ENCODE assay signal across 14 mouse cellular contexts in the genomic region with DNA sequence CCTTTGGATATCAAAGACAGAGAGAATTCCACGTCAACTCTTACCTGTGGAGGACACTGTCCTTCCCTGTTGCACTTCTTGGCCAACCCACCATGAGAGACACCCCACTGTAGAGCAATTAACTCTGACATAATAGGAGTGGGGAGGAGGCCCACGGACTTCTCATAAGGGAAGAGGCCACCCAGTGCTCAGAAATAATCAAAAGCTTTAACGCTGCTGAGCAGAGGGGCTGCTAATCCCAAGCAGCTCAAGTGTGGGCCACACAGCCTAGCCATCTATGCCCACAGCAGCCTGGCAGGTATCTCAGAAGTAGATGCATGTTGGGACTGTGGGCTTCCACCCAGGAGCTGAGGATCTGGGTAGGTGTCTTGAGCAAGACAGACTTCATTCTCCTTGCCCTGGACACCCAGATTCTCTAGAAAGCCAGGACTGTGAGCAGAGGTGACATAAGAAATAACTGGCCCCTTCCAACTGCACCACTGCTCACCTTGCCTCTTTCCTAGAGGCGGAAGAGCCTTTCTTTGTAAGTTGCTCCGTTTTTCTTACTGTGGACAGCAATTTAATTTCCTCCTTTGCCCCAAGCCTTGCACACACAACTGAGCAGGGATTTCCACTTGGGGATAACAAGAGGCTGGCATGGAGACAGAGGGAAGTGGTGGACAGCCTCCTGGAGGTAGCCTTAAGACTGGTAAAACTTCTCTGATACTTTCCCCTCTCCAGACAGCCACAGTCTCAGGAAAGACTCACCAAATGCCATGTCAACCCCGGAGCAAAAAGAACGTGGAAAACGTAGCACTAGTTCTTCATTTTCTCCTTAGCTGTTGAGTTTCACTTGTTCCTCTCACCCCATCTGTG. TPM values are rescaled to one million over a fixed set of nuclear protein-coding genes. Genes with fewer than 3 reads are reported as not detected.
A peak's percentile ranks its signal among the peaks of the same experiment; 100 is the strongest.
DNase-seq lines count a peak whose midpoint lies in the region; ATAC-seq and TF ChIP-seq lines count a peak whose summit lies in the region.
"Had no signal": no experiment of that assay in that cellular context is flagged by ENCODE, and none has a peak within 500 bp of the region (broad histone marks: within the 10 kb centered on the region; RNA-seq: fewer than 3 reads in every experiment).

No protein-coding gene starts in this region.

- no peaks in the 10 kb centered on the region for H3K27me3 ChIP-seq in forebrain, embryonic 16.5 days (replicated peaks; ENCODE audit: control insufficient read depth, insufficient read depth, low read length)
- no peaks in the 10 kb centered on the region; the same call in 1 of the 2 replicates for H3K27me3 ChIP-seq in midbrain, embryonic 11.5 days (ENCODE audit: control insufficient read depth, insufficient read depth, low read length)

- ATAC-seq in forebrain, embryonic 16.5 days = no peak
- ATAC-seq in midbrain, embryonic 11.5 days (ENCODE audit: low FRiP score) = no peak
- ATAC-seq in erythroid progenitor cell, adult 5-6 weeks (replicated peaks; ENCODE audit: low FRiP score, poor library complexity, severe bottlenecking) = no peak

- DNase-seq in left cerebral cortex, adult 2 months (ENCODE audit: extremely low spot score in 1 of 2, low spot score in 2 of 2) = no peak
- DNase-seq in left cerebral cortex, postnatal 14 days (ENCODE audit: low spot score in 2 of 2) = no peak
- peak; percentile 94 for DNase-seq in midbrain, embryonic 11.5 days (ENCODE audit: low spot score, missing footprints)
- peak; percentile 25 for DNase-seq in retina, postnatal 1 day
- no peak for DNase-seq in right cerebral cortex, postnatal 36 days (ENCODE audit: low spot score in 2 of 2)
- no peak for DNase-seq in B cell, adult 2 months
- DNase-seq: cerebellum, postnatal 14 days; lung, postnatal 4 days; thymus, adult 18-20 months had no signal

- H3K4me3 ChIP-seq in left cerebral cortex, adult 2 months = peak overlapping the region; percentile 56
- H3K4me3 ChIP-seq in forebrain, embryonic 16.5 days (replicated peaks; ENCODE audit: low read length) = peak overlapping the region; percentile 59
- peak overlapping the region; percentile 68 for H3K4me3 ChIP-seq in midbrain, embryonic 11.5 days (ENCODE audit: low read depth, low read length)
- H3K4me3 ChIP-seq: heart, embryonic 13.5 days; limb, embryonic 15.5 days had no signal

- no peaks in the 10 kb centered on the region for H3K9me3 ChIP-seq in forebrain, embryonic 16.5 days (ENCODE audit: control insufficient read depth, low read length)
- H3K9me3 ChIP-seq in midbrain, embryonic 11.5 days (ENCODE audit: control insufficient read depth, low read length) = no peaks in the 10 kb centered on the region
- H3K9me3 ChIP-seq: heart, embryonic 13.5 days; limb, embryonic 15.5 days had no signal

- intact Hi-C loops in left cerebral cortex, adult 2 months (cut with DNase I) = loop anchor here (5.0 to 10.0 kb wide), 6 partner anchors 454 to 1837 kb away; no protein-coding TSS in a partner anchor
- intact Hi-C loops in left cerebral cortex, postnatal 14 days (cut with DNase I) = loop anchor here (2.0 to 5.0 kb wide), 5 partner anchors 13 to 1554 kb away; no protein-coding TSS in a partner anchor

- H3K4me1 ChIP-seq in forebrain, embryonic 16.5 days (replicated peaks; ENCODE audit: control insufficient read depth, insufficient read depth, low read length) = peaks cover 56% of the 10 kb centered on the region
- peaks cover 57% of the 10 kb centered on the region for H3K4me1 ChIP-seq in midbrain, embryonic 11.5 days (ENCODE audit: control insufficient read depth, insufficient read depth, low read length)

- peak overlapping the region; percentile 81 for H3K4me2 ChIP-seq in forebrain, embryonic 16.5 days (ENCODE audit: low read length)
- peak overlapping the region; percentile 76 for H3K4me2 ChIP-seq in midbrain, embryonic 11.5 days
- H3K4me2 ChIP-seq: heart, embryonic 13.5 days; limb, embryonic 15.5 days had no signal

- H3K36me3 ChIP-seq in forebrain, embryonic 16.5 days (ENCODE audit: control insufficient read depth, insufficient read depth) = no peaks in the 10 kb centered on the region
- no peaks in the 10 kb centered on the region for H3K36me3 ChIP-seq in midbrain, embryonic 11.5 days (ENCODE audit: control insufficient read depth, insufficient read depth, low read length)
- H3K36me3 ChIP-seq: heart, embryonic 13.5 days; limb, embryonic 15.5 days had no signal

- H3K27ac ChIP-seq in left cerebral cortex, adult 2 months = peak overlapping the region; percentile 84
- peak overlapping the region; percentile 62 for H3K27ac ChIP-seq in forebrain, embryonic 16.5 days (ENCODE audit: low read length)
- H3K27ac ChIP-seq in midbrain, embryonic 11.5 days (ENCODE audit: low read depth, low read length) = peak overlapping the region; percentile 57
- H3K27ac ChIP-seq: heart, embryonic 13.5 days; limb, embryonic 15.5 days had no signal

- WGBS in forebrain, embryonic 16.5 days = 7% methylated on average over 8 of the region's 8 CpGs
- WGBS in midbrain, embryonic 11.5 days = 2% methylated on average over 8 of the region's 8 CpGs

- peak overlapping the region; percentile 82 for H3K9ac ChIP-seq in forebrain, embryonic 16.5 days (replicated peaks; ENCODE audit: low read depth, low read length)
- H3K9ac ChIP-seq in midbrain, embryonic 11.5 days (ENCODE audit: low read length) = peak overlapping the region; percentile 94
- H3K9ac ChIP-seq: heart, embryonic 13.5 days; limb, embryonic 15.5 days had no signal

- TF ChIP-seq CTCF in left cerebral cortex, adult 2 months (IDR thresholded peaks at IDR 0.05) = no peak

RNA-seq across cellular contexts. Expression of gene Pou3f3, which starts 16.1 kb away (rescaled TPM):
- total RNA-seq in left cerebral cortex, adult 2 months (2021) = 10 to 100 TPM; 61.6 to 66.4 TPM
- 10 to 100 TPM; 58.7 to 61.9 TPM for total RNA-seq in left cerebral cortex, postnatal 14 days (2021)
- polyA plus RNA-seq in forebrain, embryonic 16.5 days (2015; fragmentation: Nextera tagmentation; extraction: Ambion mirVana) = 41.0 and 56.6 TPM in 2 replicates
- 26.3 and 27.9 TPM in 2 replicates for polyA plus RNA-seq in midbrain, embryonic 11.5 days (2014; fragmentation: Nextera tagmentation; extraction: Ambion mirVana)
- not detected in 2 replicates for total RNA-seq in erythroid progenitor cell, adult 5-6 weeks (2015; ENCODE audit: low replicate concordance)
- total RNA-seq in erythroid progenitor cell, adult 5-6 weeks (2017; ENCODE audit: low replicate concordance) = not detected in 2 replicates
- polyA plus RNA-seq: large intestine, adult 2 months had no signal

Comparison
In these comparisons a context has a peak if more than half of its experiments do, and no peak if none do; other contexts are left out.
1. DNase-seq: peak in midbrain, embryonic 11.5 days (single experiment) and retina, postnatal 1 day (single experiment); none in left cerebral cortex, adult 2 months (0 of 2), left cerebral cortex, postnatal 14 days (0 of 2), right cerebral cortex, postnatal 36 days (0 of 2) and B cell, adult 2 months (0 of 2).
2. RNA of gene Pou3f3, which starts 16.1 kb away (total RNA-seq): 61.6 to 66.4 TPM in left cerebral cortex, adult 2 months and 58.7 to 61.9 TPM in left cerebral cortex, postnatal 14 days; not detected in erythroid progenitor cell, adult 5-6 weeks; every median in the first group is over 10 times any median in the second.
3. Peak in every context shown above with its lines, with median percentiles within 50 percentile points of each other: H3K27ac ChIP-seq and H3K4me3 ChIP-seq.